Mouse (Mus musculus) gastrocnemius, postnatal 4 days (tissue): ENCODE data around the gene Ces3a. TPM values are rescaled to one million over a fixed set of nuclear protein-coding genes. Genes with fewer than 3 reads are reported as not detected.
"Not testable (repeated sequence)": the region's sequence is repeated elsewhere in the genome, so short reads cannot be mapped to it uniquely, and the experiment has no call there.

Experiments used
- DNase-seq, 2 experiments: peaks; one replicate each; pipeline ENCODE4 v3.0.0; 2021 to 2022; ENCODE audit warnings: low spot score in 2 of 2, mixed read lengths in 2 of 2
- long read RNA-seq, 2 experiments: library from polyadenylated mRNA; stranded (forward); transcript quantifications; one replicate each; pipeline ENCODE4 v2.0.0; 2021
- total RNA-seq, 2 experiments: library from RNA; stranded (reverse); gene quantifications; 2 replicates each; pipeline ENCODE4 v1.2.3; 2021

Gene Ces3a
- 1 to 10 TPM in 1 of 2 experiments, not detected in 1; 1.5 TPM for total RNA-seq
- long read RNA-seq, experiment 1, result 0 reads
- long read RNA-seq, experiment 2, result 0 reads

DNA sequence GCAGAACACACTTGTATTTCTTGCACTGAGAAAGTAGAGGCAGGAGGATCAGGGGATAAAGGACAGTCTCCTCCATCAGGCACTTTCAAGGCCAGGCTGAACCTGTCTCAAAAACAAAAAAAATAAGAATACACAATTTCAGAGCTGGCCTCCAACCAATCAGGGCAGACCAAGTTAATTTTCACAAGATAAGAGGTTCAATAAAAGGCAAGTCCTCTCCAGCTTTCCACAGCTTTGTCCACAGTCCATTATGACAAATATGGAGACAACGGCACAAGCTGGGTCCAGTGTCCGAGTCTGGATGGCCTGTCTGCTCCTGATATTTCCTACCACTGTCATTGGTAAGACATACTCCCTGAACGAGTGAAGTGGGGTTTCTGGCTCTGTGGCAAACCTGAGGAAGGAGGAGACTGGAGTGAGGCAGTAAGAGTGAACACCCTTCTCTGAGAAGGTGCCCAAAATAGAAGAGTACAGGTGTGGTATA, at the start of gene Ces3a:
TSS of gene Ces3a (plus strand) at position 231 of the 484 bp plus-strand sequence.
- no peak for DNase-seq

DNA sequence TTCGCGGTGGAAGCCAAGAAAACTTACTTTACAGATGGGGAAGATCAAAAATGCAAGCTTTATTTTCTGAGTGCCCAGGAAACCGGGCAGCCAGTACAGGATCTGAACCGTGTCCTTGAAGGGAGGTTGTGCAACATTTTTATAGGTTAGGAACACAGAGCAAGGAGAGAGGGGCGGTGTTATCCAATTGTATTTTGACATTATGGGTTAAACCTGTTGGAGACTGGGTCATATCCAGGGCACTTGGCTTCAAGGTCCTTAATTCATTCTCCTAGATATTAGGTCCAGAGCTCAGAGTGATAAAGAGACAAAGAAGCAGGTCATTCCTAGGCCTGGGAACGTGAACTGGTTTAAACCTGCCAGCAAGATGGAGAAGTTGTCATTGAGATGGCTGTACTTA, 49.2 kb upstream of the Ces3a start:
- no peak for DNase-seq

DNA sequence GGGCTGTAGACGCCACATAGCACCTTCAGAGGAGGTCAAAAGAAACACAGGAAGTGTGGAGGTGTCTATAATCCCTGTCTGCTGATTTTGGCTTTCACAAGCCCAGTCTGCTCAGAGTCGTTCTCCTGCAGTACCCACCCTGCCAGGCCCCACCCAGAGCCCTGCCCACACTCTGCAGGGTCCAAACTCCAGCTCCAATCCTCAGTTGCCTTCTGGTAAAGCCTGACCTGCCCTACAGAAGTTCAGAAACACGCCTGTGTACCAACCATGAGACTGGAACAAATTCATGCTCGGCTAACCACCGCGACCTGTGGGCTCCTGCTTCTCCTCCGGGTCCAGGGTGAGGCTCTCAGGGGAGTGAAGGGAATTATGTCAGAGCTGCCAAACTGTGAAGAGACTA, 47.8 kb upstream of the Ces3a start, which contains the start of gene Ces2h:
TSS of gene Ces2h (plus strand) at position 268 of the 400 bp plus-strand sequence.
- DNase-seq, result no peak

DNA sequence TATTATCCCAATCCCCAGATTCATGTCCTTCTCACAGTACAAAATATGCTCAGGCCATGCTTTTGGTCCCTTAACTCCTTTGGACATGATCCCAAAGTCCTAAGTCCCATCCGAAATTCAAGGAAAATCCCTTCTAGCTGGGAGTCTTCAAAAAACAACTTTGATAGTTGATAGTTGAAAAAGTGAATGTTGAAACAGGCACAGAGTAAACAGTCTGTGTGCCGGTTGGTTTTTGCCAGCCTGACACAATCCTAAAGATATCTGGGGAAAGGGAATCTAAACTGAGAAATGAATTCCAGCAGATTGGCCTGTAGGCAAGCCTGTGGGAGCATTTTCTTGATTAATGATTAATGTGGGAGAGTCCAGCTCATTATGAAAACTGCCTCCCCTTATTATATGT, 38.4 kb upstream of the Ces3a start:
- DNase-seq, result no peak

DNA sequence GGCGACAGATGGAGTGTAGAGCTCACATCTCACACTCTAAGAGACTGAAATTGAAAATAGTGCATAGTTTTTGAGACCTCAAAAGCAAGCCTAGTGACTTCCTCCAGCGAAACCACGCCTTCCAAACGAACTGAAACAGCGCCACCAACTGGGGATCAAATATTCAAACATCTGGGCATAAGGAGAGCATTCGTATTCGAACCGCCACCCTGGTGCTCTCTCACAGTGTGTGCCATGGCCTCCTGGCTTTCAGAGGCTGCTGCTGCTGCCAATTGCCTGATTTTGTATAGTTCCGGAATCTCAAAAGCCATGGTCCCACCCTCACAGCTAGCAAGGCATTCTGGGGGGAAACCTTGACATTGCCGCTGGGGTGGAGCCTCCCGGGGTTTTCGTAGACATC, 37.3 kb upstream of the Ces3a start:
- no peak for DNase-seq

DNA sequence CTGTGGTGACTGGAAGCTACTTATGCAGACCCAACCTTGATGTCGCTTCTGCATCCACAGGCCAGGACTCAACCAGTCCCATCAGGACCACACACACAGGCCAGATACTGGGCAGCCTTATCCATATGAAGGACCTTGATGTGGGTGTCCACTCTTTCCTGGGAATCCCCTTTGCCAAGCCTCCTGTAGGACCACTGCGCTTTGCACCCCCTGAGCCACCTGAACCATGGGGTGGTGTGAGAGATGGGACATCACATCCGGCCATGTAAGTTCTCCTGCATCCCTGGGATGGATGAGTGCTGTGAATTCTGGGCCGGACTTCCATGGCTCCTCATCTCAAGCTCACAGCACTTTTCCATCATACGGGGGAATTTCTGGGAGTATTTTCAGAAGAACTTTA, 34.0 kb upstream of the Ces3a start:
- no peak for DNase-seq

DNA sequence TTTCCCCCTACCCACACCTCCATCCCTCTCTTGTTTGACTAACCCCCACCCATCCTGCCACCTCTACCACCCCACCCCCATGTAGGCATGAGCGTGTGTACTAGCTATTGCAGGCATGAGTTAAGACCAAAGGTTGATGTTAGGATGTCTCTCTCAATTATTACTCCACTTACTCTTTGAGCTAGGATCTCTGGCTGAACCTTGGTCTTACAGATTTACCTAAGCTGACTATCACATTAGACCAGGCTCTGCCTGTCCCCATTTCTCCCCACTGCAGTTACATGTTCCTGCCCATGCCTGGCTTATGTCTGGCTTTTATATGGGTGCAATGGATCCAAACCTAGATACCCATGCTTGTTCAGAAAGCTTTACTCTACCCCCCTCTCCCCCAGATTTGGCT, 26.4 kb upstream of the Ces3a start:
- no peak for DNase-seq

DNA sequence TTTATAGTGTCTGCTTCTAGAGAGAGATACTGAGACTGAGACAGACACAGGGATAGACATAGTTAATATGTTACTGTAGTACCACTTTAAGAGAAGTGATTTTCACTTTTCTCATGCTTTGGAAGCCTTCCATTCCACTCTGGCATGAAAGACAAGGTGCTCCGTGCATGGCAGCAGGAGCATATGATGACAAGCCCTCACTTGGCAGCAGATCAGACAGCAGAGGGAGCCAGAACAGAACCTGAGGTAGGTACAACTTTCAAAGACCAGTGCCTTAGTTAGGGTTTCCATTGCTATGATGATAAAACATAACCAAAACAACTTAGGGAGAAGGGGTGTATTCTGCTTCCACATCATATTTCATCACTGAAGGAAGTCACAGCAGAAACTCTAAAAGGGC, 25.3 kb upstream of the Ces3a start:
- DNase-seq, result no peak

DNA sequence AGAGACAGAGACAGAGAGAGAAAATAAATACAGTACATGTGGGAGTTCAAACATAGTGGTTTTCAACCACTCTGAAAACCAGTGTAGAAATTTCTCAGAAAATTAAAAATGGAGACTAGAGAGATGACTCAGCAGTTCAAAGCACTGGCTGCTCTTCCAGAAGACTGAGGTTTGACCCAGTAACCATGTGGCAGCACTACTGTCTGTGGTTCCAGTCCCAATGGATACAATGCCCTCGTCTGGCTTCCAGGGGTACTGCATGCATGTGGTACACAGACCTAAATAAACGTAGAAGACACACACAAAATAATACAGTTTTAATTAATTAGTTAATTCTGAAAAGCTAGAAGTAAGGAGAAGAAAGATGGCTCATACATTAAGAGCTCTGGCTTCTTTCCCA, 23.4 kb upstream of the Ces3a start:
- no peak for DNase-seq

DNA sequence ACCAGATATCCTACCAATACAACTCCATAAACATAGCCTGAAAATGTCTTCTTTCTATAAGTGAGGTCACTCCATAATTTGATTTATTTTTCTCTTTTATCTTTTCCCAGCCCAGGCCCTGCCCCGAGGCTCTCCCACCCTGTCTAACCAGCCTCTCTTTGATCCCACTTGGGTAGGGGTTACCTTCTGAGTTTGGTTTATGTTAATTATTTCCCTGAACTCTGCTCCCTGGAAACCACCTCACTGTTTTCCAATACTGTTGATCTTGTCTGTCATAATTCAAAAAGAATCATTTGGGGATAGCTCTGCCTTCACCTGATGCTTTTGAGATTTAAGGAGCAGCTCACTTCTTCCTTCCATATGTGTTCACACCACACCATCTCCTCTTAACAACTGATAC, 4.9 kb upstream of the Ces3a start:
- no peak for DNase-seq

DNA sequence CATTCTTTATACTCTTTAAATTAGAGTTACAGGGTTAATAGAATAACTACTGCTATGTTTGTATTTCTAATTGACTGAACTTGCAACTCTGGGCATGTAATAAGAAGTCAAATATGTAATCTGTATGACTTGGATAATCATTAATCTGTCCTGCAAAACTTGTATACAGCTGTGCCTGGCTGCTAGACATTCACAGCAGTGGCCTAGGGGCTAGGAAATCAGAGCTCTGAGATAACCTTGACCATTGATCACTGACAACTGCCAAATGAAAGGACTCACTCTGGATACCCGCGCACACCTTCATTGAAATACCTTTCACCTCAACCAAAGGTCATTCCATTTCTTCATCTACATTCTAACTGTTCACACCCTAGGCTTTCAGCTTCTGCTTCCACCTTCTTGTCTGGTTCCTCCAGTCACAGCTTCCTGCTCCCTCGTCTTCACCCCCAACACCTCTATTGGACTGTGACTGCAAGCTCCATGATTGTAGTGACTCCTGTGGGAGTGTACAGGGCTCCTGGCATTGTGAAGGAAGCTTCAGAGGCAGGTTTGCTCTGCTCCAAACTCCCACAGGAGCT, 2.5 kb upstream of the Ces3a start:
- DNase-seq, result no peak

DNA sequence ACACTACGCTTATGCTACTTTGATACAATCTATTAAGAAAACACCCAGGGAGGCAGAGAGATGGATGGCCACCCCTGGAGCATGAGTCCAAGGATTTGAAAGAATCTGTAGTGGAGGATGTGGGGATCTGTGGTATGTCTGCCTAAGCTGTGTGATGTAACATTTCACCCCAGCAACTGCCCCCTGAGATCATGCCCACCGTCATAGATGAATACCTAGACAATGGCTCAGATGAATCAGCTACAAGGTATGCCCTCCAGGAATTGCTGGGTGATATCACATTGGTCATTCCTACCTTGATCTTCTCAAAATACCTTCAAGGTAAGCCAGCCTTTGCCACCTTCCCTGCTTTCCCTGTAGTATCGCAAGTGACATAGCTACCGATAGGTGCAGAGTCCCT, 7.8 kb downstream of the Ces3a start:
- DNase-seq, result no peak

DNA sequence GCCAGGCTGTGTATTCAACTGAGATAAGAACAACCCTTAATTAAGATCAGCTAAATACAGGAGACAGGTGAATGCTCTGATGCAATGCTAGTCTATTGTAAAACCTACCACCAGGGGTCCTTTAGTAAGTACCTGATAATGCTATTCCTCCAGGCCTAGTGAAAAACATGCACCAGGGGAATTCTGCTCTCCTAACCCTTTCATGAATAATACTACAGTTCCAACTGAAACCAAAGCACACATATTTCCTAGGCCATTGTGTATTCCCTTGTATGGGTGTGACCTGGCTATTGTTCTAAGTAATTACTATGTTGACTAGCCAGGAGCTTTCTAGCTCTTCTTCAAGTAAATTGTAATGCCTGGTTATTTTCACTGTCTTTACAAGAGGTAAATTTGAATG, 11.7 kb downstream of the Ces3a start:
- DNase-seq, result no peak

DNA sequence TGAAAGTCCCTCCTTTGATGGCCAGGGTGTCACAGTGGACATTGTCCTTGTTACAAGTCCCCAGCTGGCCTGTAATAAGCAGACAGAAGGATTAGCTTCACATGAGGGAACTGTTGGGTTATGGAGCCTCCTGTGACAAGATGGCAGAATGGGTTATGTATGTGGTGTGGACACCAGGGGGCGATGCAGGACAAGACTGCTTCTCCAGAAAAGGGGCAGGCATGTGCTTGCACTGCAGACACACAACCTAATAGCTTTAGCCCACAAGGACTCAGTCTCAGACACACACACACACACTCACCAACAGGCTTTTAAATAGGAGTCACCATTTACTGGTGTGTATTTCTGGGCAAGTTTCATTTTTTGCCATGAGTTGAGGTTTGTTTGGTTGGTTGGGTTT, 18.4 kb downstream of the Ces3a start:
- DNase-seq, result no peak

DNA sequence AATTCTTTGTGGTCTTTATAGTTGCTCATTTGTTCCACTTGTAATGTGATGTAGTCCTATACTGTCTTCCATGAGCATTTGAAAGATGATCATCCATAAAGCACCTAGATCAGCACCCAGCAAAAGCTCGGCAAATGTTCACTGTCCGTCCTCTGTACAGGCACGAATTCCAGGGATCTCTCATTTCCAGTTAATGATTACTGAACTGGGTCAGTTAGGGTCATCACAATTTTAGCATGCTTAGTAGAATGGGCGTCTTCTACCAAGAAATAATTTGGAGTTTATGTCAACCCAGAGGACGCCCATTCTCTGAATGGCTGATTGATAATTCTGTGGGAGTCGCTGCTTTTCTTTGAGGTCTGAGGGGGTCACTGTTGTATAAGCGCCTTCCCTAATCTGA, 19.5 kb downstream of the Ces3a start:
- DNase-seq, result not testable (repeated sequence)

DNA sequence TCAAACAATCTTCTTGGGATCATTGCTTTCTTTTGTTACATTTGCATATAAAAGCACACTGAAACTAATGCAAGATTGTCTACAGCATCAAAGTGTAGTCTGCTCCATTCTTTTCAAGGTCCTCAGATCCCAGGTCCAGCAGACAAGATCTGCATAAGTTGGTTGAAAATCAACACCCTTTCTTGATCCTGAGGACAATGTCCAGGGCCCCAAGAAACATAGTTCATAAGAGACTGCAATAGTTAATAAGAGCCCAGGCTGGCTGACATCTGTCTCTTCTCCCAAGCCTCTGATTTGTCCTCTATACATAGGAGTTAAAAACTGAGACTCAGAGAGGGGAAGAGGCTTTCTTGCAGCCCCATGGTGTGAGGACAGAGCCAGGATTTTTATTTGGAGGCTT, 20.6 kb downstream of the Ces3a start:
- DNase-seq, result no peak

DNA sequence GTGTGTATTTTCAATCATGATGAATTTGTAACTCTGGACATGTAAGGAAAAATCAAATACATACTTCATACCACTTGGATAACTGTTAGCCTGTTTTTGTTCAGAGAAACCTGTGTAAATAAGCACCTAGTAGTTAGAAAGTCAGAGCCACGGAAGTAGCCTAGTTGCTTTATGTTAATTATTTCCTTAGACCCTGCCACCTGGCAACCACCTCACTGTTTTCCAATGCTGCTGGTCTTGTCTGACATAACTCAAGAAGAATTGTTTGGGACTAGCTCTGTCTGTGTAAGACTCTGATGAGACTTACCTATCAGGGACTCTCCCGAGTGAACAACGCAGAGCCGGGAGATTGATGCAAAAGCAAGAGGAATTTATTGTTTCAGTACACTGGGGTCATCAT, 28.2 kb downstream of the Ces3a start:
- no peak for DNase-seq

DNA sequence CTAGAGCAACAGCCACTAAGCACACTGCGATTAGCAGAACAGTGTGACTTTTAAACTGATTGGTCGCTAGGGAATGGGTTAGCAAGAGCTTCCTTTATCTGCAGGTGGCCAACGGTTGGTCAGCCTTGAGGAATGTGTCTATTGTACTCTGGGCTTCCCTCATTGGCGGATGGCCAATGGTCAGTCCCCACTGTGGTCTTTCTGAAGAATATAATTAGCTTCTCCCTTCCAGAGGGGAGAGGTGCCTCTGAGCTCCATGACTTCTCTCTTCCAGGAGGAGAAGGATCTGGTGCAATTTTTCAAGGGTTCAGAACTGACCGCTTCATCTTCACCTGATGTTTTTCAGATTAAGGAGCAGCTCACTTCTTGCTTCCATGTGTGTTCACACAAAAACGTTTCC, 28.7 kb downstream of the Ces3a start:
- no peak for DNase-seq

DNA sequence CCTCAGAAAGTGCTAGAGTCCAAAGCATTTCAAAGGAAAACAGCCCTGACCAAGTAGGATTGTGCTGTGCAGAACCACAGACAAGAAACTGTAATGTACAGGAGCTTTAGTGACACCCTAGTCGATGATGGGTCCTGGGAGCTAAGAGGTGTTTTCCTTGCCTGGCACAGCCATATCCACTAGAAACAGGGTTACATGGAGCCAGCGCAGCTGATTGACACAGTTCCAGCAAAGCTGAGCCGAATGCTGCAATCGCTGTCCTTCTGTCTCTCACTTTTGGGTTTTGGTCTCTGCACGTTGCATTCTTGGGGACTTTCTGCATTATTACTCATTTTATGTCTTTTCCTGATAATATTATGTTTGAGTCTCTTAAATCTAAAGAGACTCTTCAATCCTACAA, 30.2 kb downstream of the Ces3a start:
- no peak for DNase-seq

DNA sequence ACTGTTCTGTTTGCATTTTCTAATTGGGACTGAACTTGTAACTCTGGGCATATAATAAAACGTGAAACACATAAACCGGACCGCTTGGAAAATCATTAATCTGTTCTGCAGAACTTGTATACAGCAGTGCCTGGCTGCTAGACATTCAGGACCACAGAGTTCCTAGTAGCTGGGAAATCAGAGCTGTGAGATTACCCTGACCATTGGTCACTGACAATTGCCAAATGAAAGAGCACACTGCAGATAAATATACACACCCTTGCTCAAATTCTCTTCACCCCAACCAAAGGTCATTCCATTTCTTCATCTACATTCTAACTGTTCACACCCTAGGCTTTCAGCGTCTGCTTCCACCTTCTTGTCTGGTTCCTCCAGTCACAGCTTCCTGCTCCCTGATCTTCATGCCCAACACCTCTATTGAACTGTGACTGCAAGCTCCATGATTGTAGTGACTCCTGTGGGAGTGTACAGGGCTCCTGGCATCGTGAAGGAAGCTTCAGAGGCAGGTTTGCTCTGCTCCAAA, 32.5 kb downstream of the Ces3a start:
- no peak for DNase-seq

DNA sequence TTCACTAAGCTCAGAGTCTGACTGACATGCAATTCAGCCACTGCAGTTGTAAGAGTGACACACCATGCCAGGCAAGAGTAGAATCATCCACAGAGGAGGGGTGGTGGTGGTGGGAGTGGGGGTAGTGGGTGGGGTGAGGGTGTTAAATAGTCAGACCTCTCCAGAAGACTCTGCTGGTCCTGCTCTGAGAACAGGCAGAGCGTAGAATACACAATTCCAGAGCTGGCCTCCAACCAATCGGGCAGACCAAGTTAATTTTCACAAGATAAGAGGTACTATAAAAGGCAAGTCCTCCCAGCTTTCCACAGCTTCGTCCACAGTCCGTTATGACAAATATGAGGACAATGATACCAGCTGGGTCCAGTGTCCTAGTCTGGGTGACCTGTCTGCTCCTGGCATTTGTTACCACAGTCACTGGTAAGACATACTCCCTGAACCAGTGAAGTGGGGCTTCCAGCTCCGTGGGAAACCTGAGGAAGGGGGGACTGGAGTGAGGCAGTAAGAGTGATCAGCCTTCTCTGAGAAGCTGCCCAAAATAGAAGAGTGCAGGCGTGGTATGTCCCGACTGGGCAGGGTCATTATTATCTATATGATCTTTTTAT, 35.1 kb downstream of the Ces3a start, which contains the start of gene Ces3b:
TSS of gene Ces3b (plus strand) at position 305 of the 602 bp plus-strand sequence.
- no peak for DNase-seq

DNA sequence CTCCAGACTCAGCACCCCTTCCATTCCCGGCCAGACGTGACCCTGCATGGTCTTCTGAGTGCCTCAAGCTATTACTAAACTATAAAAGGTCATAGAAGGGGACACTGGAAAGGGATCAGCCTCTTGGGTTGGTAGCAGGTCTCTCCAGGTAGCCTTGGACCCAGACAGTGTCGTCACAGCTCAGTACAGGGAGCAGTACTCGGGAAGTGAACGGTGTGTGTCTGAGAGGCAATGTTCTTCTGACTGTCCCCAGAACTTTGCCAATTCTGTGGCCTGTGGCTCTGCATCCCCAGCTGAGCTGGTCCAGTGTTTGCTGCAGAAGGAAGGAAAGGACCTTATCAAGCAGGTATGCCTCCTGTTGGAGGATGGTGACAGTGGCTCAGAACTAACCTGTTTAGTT, 39.8 kb downstream of the Ces3a start:
- DNase-seq, result not testable (repeated sequence)

DNA sequence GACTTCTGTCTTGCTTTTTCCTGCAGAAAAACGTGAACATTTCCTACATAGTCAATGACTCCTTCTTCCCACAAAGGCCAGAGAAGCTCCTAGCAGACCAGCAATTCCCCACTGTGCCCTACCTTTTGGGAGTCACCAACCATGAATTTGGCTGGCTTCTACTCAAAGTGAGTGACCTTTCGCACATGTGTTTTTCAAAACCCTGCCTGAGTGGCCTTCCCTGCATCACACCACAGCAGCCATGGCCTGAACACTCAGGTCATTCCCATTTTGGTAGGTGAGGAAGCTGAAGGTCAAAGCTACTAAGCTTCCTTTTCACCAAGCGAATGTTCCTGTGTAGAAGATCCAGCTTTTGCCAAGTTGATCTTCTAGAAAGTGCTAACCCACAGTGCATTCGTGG, 40.2 kb downstream of the Ces3a start:
- no peak for DNase-seq
